Comparison of ENCODE assay signal across 27 mouse cellular contexts in genomic region chr6:128025997-128026396, GRCm38 (mm10).
"Had no signal": no experiment of that assay in that cellular context is flagged by ENCODE, and none has a peak within 500 bp of the region (broad histone marks: within the 10 kb centered on the region; RNA-seq: fewer than 3 reads in every experiment).

No protein-coding gene starts in this region.

- H3K9me3 ChIP-seq: embryonic facial prominence, embryonic 10.5 days; embryonic facial prominence, embryonic 12.5 days; embryonic facial prominence, embryonic 13.5 days; embryonic facial prominence, embryonic 15.5 days; forebrain, embryonic 10.5 days; forebrain, embryonic 12.5 days; forebrain, embryonic 13.5 days; forebrain, embryonic 15.5 days had no signal

- ATAC-seq: forebrain, embryonic 13.5 days; forebrain, embryonic 14.5 days; forebrain, embryonic 15.5 days; forebrain, embryonic 16.5 days; forebrain, postnatal 0 days had no signal

- H3K9ac ChIP-seq: embryonic facial prominence, embryonic 12.5 days; embryonic facial prominence, embryonic 13.5 days; embryonic facial prominence, embryonic 15.5 days; forebrain, embryonic 12.5 days; forebrain, embryonic 13.5 days; forebrain, embryonic 15.5 days; forebrain, postnatal 0 days had no signal

- H3K36me3 ChIP-seq: embryonic facial prominence, embryonic 10.5 days; embryonic facial prominence, embryonic 12.5 days; embryonic facial prominence, embryonic 15.5 days; forebrain, embryonic 10.5 days; forebrain, embryonic 12.5 days; forebrain, embryonic 15.5 days had no signal

- DNase-seq: cerebellum, adult 18-20 months; cerebellum, adult 8-10 months; cerebellum, adult 9-10 months; cerebellum, adult 9-11 months; cerebellum, postnatal 10 days; cerebellum, postnatal 14 days; cerebellum, postnatal 25 days; cerebellum, postnatal 36 days; embryo, embryonic 11 days; forebrain, postnatal 0 days; gastrocnemius, adult 2 months; gastrocnemius, postnatal 10 days; gastrocnemius, postnatal 14 days; gastrocnemius, postnatal 25 days; gastrocnemius, postnatal 36 days; heart, adult 18-20 months had no signal

- H3K4me2 ChIP-seq: embryonic facial prominence, embryonic 12.5 days; embryonic facial prominence, embryonic 13.5 days; embryonic facial prominence, embryonic 15.5 days; forebrain, embryonic 12.5 days; forebrain, embryonic 13.5 days; forebrain, embryonic 15.5 days had no signal

- H3K27me3 ChIP-seq: embryonic facial prominence, embryonic 12.5 days; embryonic facial prominence, embryonic 13.5 days; embryonic facial prominence, embryonic 15.5 days had no signal

- H3K27ac ChIP-seq: embryonic facial prominence, embryonic 10.5 days; embryonic facial prominence, embryonic 12.5 days; embryonic facial prominence, embryonic 13.5 days; embryonic facial prominence, embryonic 15.5 days; forebrain, embryonic 10.5 days; forebrain, embryonic 12.5 days; forebrain, embryonic 13.5 days; forebrain, embryonic 15.5 days; gastrocnemius, adult 2 months had no signal

- H3K4me3 ChIP-seq: embryonic facial prominence, embryonic 10.5 days; embryonic facial prominence, embryonic 12.5 days; embryonic facial prominence, embryonic 13.5 days; embryonic facial prominence, embryonic 15.5 days; erythroblast, embryonic 14.5 days; forebrain, embryonic 10.5 days; forebrain, embryonic 12.5 days; forebrain, embryonic 13.5 days; forebrain, embryonic 15.5 days; gastrocnemius, adult 2 months had no signal
